Mouse (Mus musculus) heart, embryonic 14.5 days (tissue): Measurements from ENCODE around the gene Depdc5. TPM values are rescaled to one million over a fixed set of nuclear protein-coding genes. Genes with fewer than 3 reads are reported as not detected.

Experiments
- ATAC-seq: fragments of 200-750 bp; cut with Nextera tagmentation; 2 replicates; pipeline ENCODE4 v1.8.0; 2017; ENCODE audit warnings: low read depth, moderate TSS enrichment; ENCODE audit not compliant: insufficient number of reproducible peaks, insufficient read depth, low FRiP score
- H3K27ac ChIP-seq, 2 experiments: fragments of 200-500 bp in 1 of 2; fragments of 300-500 bp in 1 of 2; sonication (generic) in 1 of 2; replicated peaks in 1 of 2; 2 replicates each; pipeline ENCODE4 v1.5.1; 2012 to 2014; ENCODE audit warnings: low read depth in 2 of 2, low read length in 2 of 2, control low read depth in 1 of 2, mild to moderate bottlenecking in 1 of 2, mixed read lengths in 1 of 2; ENCODE audit not compliant: control insufficient read depth in 1 of 2, insufficient read depth in 1 of 2
- H3K27me3 ChIP-seq: fragments of 300-500 bp; sonication (generic); 2 replicates; pipeline ENCODE4 v1.6.1; 2014; ENCODE audit warnings: mild to moderate bottlenecking, low read length, control low read depth; ENCODE audit not compliant: control insufficient read depth, insufficient read depth
- H3K36me3 ChIP-seq: fragments of 300-500 bp; sonication (generic); 2 replicates; pipeline ENCODE4 v1.6.1; 2014; ENCODE audit warnings: mild to moderate bottlenecking, control low read depth, low read length, mixed read lengths; ENCODE audit not compliant: control insufficient read depth, insufficient read depth
- H3K4me1 ChIP-seq, 2 experiments: fragments of 200-500 bp in 1 of 2; fragments of 300-500 bp in 1 of 2; sonication (generic) in 1 of 2; 2 replicates each; pipeline ENCODE4 v1.6.1; 2012 to 2014; ENCODE audit warnings: low read length in 2 of 2, control low read depth in 1 of 2, mixed read lengths in 1 of 2; ENCODE audit not compliant: control insufficient read depth in 2 of 2, insufficient read depth in 2 of 2
- H3K4me2 ChIP-seq: fragments of 300-500 bp; sonication (generic); 2 replicates; pipeline ENCODE4 v1.6.1; 2014; ENCODE audit warnings: mild to moderate bottlenecking, low read length
- H3K4me3 ChIP-seq, 2 experiments: fragments of 200-500 bp in 1 of 2; fragments of 300-500 bp in 1 of 2; sonication (generic) in 1 of 2; 2 replicates each; pipeline ENCODE4 v1.5.1; 2012 to 2014; ENCODE audit warnings: low read length in 2 of 2, mild to moderate bottlenecking in 2 of 2, control low read depth in 1 of 2, low read depth in 1 of 2, moderate library complexity in 1 of 2; ENCODE audit not compliant: control insufficient read depth in 1 of 2, insufficient read depth in 1 of 2
- H3K9ac ChIP-seq: fragments of 300-500 bp; sonication (generic); 2 replicates; pipeline ENCODE4 v1.6.1; 2014; ENCODE audit warnings: mild to moderate bottlenecking, low read length
- H3K9me3 ChIP-seq: fragments of 300-500 bp; sonication (generic); 2 replicates; pipeline ENCODE4 v1.6.1; 2016; ENCODE audit warnings: low read length, control low read depth; ENCODE audit not compliant: control insufficient read depth
- WGBS: fragments of 180-500 bp; shearing (Covaris S2); extraction: QIAGEN DNeasy Blood & Tissue Kit; methylation state at CpG from one replicate; pipeline ENCODE4 v1.1.7; 2014; 5-methylcytosine and 5-hydroxymethylcytosine counted together
- polyA plus RNA-seq: library from polyadenylated mRNA; unstranded; fragments of >200 nt; fragmentation: Nextera tagmentation; extraction: Ambion mirVana; gene quantifications from 2 replicates; pipeline ENCODE4 v1.2.1, GENCODE M21; 2014

Gene Depdc5
- polyA plus RNA-seq, 1 experiment from 2014 or later = 17.5 TPM

GRCm38 (mm10) chr5:33009818-33010812 is 146.6 kb downstream of the Depdc5 start:
- H3K4me2 ChIP-seq = no peak overlapping the region
- peaks cover 19 to 20% of the 10 kb centered on the region in 2 experiments for H3K4me1 ChIP-seq
- H3K9ac ChIP-seq = no peak overlapping the region
- no peaks in the 10 kb centered on the region for H3K9me3 ChIP-seq
- H3K27me3 ChIP-seq = no peaks in the 10 kb centered on the region
- WGBS = 72% methylated on average over 14 of the region's 14 CpGs
- no peaks in the 10 kb centered on the region for H3K36me3 ChIP-seq
- ATAC-seq = no peak
- H3K4me3 ChIP-seq = no peak overlapping the region
- H3K27ac ChIP-seq = no peak overlapping the region

- ATAC-seq = no peak
- H3K9ac ChIP-seq = no peak overlapping the region; the same call in 1 of the 2 replicates
- no peak overlapping the region for H3K4me3 ChIP-seq
- no peak overlapping the region for H3K4me2 ChIP-seq
- H3K27ac ChIP-seq = no peak overlapping the region
- H3K27me3 ChIP-seq = no peaks in the 10 kb centered on the region
- no peaks in the 10 kb centered on the region for H3K36me3 ChIP-seq
- no peaks in the 10 kb centered on the region for H3K9me3 ChIP-seq
- WGBS = 32% methylated on average over 15 of the region's 15 CpGs
- H3K4me1 ChIP-seq = peaks cover 19% of the 10 kb centered on the region in 2 experiments
Measured at GRCm38 (mm10) chr5:33011132-33012106, 147.9 kb downstream of the Depdc5 start.

GRCm38 (mm10) chr5:33014096-33014495 is 150.6 kb downstream of the Depdc5 start:
- Histone ChIP-seq H3K9me3 (no peaks in the 10 kb centered on the region), H3K4me3 (no peak overlapping the region), H3K4me1 (peaks cover 18 to 25% of the 10 kb centered on the region in 2 experiments), H3K36me3 (no peaks in the 10 kb centered on the region), H3K27ac (no peak overlapping the region), H3K27me3 (no peaks in the 10 kb centered on the region), H3K9ac (no peak overlapping the region), H3K4me2 (no peak overlapping the region)
- no peak for ATAC-seq
- 65% methylated on average over 1 of the region's 1 CpGs for WGBS

GRCm38 (mm10) chr5:33015579-33015978 is 152.1 kb downstream of the Depdc5 start:
- no peak overlapping the region for H3K4me3 ChIP-seq
- H3K4me1 ChIP-seq = peaks cover 16 to 26% of the 10 kb centered on the region in 2 experiments
- no peak for ATAC-seq
- WGBS = 56% methylated on average over 5 of the region's 5 CpGs
- H3K27me3 ChIP-seq = no peaks in the 10 kb centered on the region
- no peak overlapping the region for H3K4me2 ChIP-seq
- H3K9ac ChIP-seq = no peak overlapping the region
- H3K36me3 ChIP-seq = no peaks in the 10 kb centered on the region
- H3K27ac ChIP-seq = no peak overlapping the region
- no peaks in the 10 kb centered on the region for H3K9me3 ChIP-seq

GRCm38 (mm10) chr5:33018189-33018560 is 154.7 kb downstream of the Depdc5 start:
- WGBS = 4% methylated on average over 15 of the region's 15 CpGs
- H3K9ac ChIP-seq = peak overlapping the region; percentile 82
- peak overlapping the region; percentile 98 to 100 for H3K27ac ChIP-seq
- peaks cover 10 to 38% of the 10 kb centered on the region in 2 experiments for H3K4me1 ChIP-seq
- peak overlapping the region; percentile 43 to 46 for H3K4me3 ChIP-seq
- peak overlapping the region; percentile 66 for H3K4me2 ChIP-seq
- ATAC-seq = peak; percentile 54
- H3K27me3 ChIP-seq = no peaks in the 10 kb centered on the region
- H3K36me3 ChIP-seq = peaks cover 10% of the 10 kb centered on the region
- H3K9me3 ChIP-seq = no peaks in the 10 kb centered on the region

- peaks cover 13 to 44% of the 10 kb centered on the region in 2 experiments for H3K4me1 ChIP-seq
- ATAC-seq = peak; percentile 94
- H3K36me3 ChIP-seq = peaks cover 15% of the 10 kb centered on the region
- peak within 1 kb of the TSS; percentile 67 to 92 for H3K4me3 ChIP-seq
- no peaks in the 10 kb centered on the region for H3K9me3 ChIP-seq
- WGBS = under 1% methylated on average over 103 of the region's 121 CpGs
- H3K4me2 ChIP-seq = peak within 1 kb of the TSS; percentile 88
- peak within 1 kb of the TSS; percentile 98 for H3K9ac ChIP-seq
- peak within 1 kb of the TSS; percentile 98 to 100 for H3K27ac ChIP-seq
- no peaks in the 10 kb centered on the region for H3K27me3 ChIP-seq
Measured at GRCm38 (mm10) chr5:33018561-33019425, 155.3 kb downstream of the Depdc5 start, which contains the start of gene Ywhah. TSS of gene Ywhah (plus strand) at chr5:33018816.
